Mouse (Mus musculus): ENCODE measurements around the gene Suclg2. TPM values are rescaled to one million over a fixed set of nuclear protein-coding genes. Genes with fewer than 3 reads are reported as not detected.

The Suclg2 gene
- polyA plus RNA-seq, 1 experiment: 90.8 TPM

DNA sequence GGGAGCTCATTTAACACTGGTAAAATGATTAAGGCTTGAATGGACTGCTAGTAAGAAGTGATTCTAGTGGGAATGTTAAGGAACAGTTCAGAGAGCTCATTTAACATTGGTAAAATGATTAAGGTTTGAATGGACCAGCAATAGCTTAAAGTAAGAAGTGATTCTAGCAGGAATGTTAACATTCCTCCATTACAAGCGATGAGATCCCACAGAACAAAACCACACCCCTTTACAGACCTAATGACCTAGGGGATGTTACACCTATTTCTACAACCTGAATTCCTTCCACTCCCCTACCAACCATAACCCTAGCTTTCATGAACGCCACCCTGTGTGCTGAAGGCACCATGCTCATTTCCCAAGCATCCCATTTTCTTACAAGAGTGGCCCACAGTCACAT lies 81.2 kb downstream of the Suclg2 start:
- H3K27me3 ChIP-seq (ENCODE audit: control insufficient read depth, insufficient read depth, low read length, poor library complexity, severe bottlenecking): no peaks in the 10 kb centered on the region
- TF ChIP-seq POLR2A (IDR thresholded peaks at IDR 0.05; ENCODE audit: insufficient read depth, low read length) (no peak), EP300 (IDR thresholded peaks at IDR 0.05; ENCODE audit: insufficient read depth, low read depth, low read length) (no peak), CTCF (IDR thresholded peaks at IDR 0.05; ENCODE audit: low read depth, low read length) (no peak)

DNA sequence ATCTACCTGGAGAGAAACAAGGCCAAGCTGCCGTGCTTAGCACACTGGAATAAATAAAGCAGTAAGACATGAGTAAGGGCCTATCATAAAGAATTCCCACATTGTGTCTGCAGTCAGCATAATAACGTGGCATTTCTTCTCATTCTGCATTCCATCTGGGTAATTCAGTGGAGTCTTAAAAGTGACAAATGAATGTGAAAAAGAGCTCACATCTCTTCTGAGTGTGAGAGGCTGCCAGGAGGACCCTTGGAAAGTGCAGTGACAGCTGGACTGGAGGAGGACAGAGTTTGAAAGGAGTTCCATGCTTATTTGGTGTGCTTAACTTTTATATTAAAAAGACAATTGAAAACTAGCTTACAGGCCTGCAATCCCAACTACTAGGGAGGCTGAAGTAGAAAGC lies 83.2 kb downstream of the Suclg2 start:
- Histone ChIP-seq H3K4me3 (ENCODE audit: low read depth, low read length) (no peak overlapping the region), H3K36me3 (ENCODE audit: control insufficient read depth, insufficient read depth, low read length, poor library complexity, severe bottlenecking) (no peaks in the 10 kb centered on the region), H3K27me3 (ENCODE audit: control insufficient read depth, insufficient read depth, low read length, poor library complexity, severe bottlenecking) (no peaks in the 10 kb centered on the region), H3K27ac (ENCODE audit: insufficient read depth, low read length) (no peak overlapping the region), H3K4me1 (ENCODE audit: control insufficient read depth, insufficient read depth, low read length) (no peaks in the 10 kb centered on the region), H3K9ac (ENCODE audit: low read depth, poor library complexity, severe bottlenecking) (no peak overlapping the region), H3K9me3 (replicated peaks; ENCODE audit: control insufficient read depth, insufficient read depth, low read length, poor library complexity, severe bottlenecking) (no peaks in the 10 kb centered on the region)
- no peak for TF ChIP-seq EP300 (IDR thresholded peaks at IDR 0.05; ENCODE audit: insufficient read depth, low read depth, low read length)
- no peak for TF ChIP-seq CTCF (IDR thresholded peaks at IDR 0.05; ENCODE audit: low read depth, low read length)
- TF ChIP-seq POLR2A (IDR thresholded peaks at IDR 0.05; ENCODE audit: insufficient read depth, low read length): no peak

More for the DNA sequence above, 81.2 kb downstream of the Suclg2 start:
- Histone ChIP-seq H3K4me3 (ENCODE audit: low read depth, low read length) (no peak overlapping the region), H3K36me3 (ENCODE audit: control insufficient read depth, insufficient read depth, low read length, poor library complexity, severe bottlenecking) (no peaks in the 10 kb centered on the region), H3K9ac (ENCODE audit: low read depth, poor library complexity, severe bottlenecking) (no peak overlapping the region), H3K9me3 (replicated peaks; ENCODE audit: control insufficient read depth, insufficient read depth, low read length, poor library complexity, severe bottlenecking) (no peaks in the 10 kb centered on the region), H3K27ac (ENCODE audit: insufficient read depth, low read length) (no peak overlapping the region), H3K4me1 (ENCODE audit: control insufficient read depth, insufficient read depth, low read length) (no peaks in the 10 kb centered on the region)

DNA sequence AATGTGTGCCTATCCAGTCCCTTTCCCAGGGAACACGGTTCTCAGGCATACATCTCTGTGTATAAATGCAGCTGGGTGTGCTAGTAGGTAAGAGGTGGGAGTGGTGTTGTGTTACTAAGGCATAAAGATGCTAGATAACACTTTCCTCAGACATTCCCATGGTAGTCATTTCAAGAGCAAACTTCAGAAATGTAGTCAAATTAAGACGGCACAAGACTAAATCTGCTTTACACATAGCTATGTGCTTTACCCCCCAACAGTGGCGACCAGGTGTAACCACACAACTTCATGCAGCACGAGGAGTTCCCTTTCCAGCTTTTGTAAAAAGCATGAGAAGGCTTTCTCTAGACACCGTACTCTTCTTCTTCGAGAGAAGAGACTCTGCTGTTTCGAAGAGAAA lies 89.5 kb downstream of the Suclg2 start:
- Histone ChIP-seq H3K27me3 (ENCODE audit: control insufficient read depth, insufficient read depth, low read length, poor library complexity, severe bottlenecking) (no peaks in the 10 kb centered on the region), H3K9me3 (replicated peaks; ENCODE audit: control insufficient read depth, insufficient read depth, low read length, poor library complexity, severe bottlenecking) (no peaks in the 10 kb centered on the region), H3K4me1 (ENCODE audit: control insufficient read depth, insufficient read depth, low read length) (no peaks in the 10 kb centered on the region), H3K36me3 (ENCODE audit: control insufficient read depth, insufficient read depth, low read length, poor library complexity, severe bottlenecking) (no peaks in the 10 kb centered on the region), H3K9ac (ENCODE audit: low read depth, poor library complexity, severe bottlenecking) (no peak overlapping the region), H3K27ac (ENCODE audit: insufficient read depth, low read length) (no peak overlapping the region), H3K4me3 (ENCODE audit: low read depth, low read length) (no peak overlapping the region)
- TF ChIP-seq CTCF (IDR thresholded peaks at IDR 0.05; ENCODE audit: low read depth, low read length): no peak
- no peak for TF ChIP-seq EP300 (IDR thresholded peaks at IDR 0.05; ENCODE audit: insufficient read depth, low read depth, low read length)
- no peak for TF ChIP-seq POLR2A (IDR thresholded peaks at IDR 0.05; ENCODE audit: insufficient read depth, low read length)

DNA sequence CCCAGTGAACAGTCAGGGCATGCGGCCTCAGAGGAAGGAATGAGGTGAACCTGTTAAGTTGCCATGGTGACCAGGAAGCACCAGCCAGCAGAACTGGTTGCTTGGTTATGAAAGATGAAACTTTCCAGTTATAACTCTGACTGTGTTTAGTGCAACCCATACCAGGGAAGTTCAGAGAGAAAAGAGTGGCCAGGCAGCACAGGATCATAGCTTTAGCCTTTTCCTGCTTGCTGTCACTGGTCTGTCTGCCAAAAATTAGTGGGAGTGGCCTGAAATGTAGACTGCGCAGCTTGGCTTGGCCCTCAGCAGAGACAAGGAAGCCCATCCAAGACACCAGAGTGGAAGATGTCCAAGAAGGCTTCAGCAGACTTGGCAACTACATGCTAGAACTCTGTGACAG lies 96.8 kb downstream of the Suclg2 start:
- Histone ChIP-seq H3K4me3 (ENCODE audit: low read depth, low read length) (no peak overlapping the region), H3K27me3 (ENCODE audit: control insufficient read depth, insufficient read depth, low read length, poor library complexity, severe bottlenecking) (no peaks in the 10 kb centered on the region), H3K36me3 (ENCODE audit: control insufficient read depth, insufficient read depth, low read length, poor library complexity, severe bottlenecking) (no peaks in the 10 kb centered on the region), H3K9me3 (replicated peaks; ENCODE audit: control insufficient read depth, insufficient read depth, low read length, poor library complexity, severe bottlenecking) (no peaks in the 10 kb centered on the region), H3K27ac (ENCODE audit: insufficient read depth, low read length) (no peak overlapping the region), H3K4me1 (ENCODE audit: control insufficient read depth, insufficient read depth, low read length) (no peaks in the 10 kb centered on the region), H3K9ac (ENCODE audit: low read depth, poor library complexity, severe bottlenecking) (no peak overlapping the region)
- TF ChIP-seq EP300 (IDR thresholded peaks at IDR 0.05; ENCODE audit: insufficient read depth, low read depth, low read length) (no peak), CTCF (IDR thresholded peaks at IDR 0.05; ENCODE audit: low read depth, low read length) (no peak), POLR2A (IDR thresholded peaks at IDR 0.05; ENCODE audit: insufficient read depth, low read length) (no peak)

DNA sequence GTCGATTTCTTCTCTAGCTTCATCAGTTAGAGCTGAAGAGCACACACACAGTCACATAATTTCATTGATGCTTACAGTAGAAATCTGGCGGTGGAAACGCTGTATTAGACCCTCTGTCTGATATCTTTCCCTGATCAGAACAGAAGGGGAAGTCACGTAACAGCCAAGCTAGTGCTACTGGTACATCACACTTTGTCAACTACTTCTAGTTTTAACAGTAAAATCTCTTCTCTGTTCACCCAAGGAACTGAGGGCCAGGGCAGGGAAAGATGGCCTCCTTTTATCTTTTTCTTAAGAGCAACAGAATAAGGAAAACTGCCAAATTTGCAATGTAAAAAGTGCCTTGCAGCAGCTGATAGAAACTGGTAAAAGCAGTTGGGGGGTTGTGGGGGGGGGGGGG lies 97.8 kb downstream of the Suclg2 start:
- no peak overlapping the region for H3K9ac ChIP-seq (ENCODE audit: low read depth, poor library complexity, severe bottlenecking)
- TF ChIP-seq EP300 (IDR thresholded peaks at IDR 0.05; ENCODE audit: insufficient read depth, low read depth, low read length): no peak
- TF ChIP-seq CTCF (IDR thresholded peaks at IDR 0.05; ENCODE audit: low read depth, low read length): no peak
- TF ChIP-seq POLR2A (IDR thresholded peaks at IDR 0.05; ENCODE audit: insufficient read depth, low read length): no peak
- H3K9me3 ChIP-seq (replicated peaks; ENCODE audit: control insufficient read depth, insufficient read depth, low read length, poor library complexity, severe bottlenecking): no peaks in the 10 kb centered on the region
- no peak overlapping the region for H3K4me3 ChIP-seq (ENCODE audit: low read depth, low read length)
- no peaks in the 10 kb centered on the region for H3K4me1 ChIP-seq (ENCODE audit: control insufficient read depth, insufficient read depth, low read length)
- H3K27ac ChIP-seq (ENCODE audit: insufficient read depth, low read length): no peak overlapping the region
- no peaks in the 10 kb centered on the region for H3K36me3 ChIP-seq (ENCODE audit: control insufficient read depth, insufficient read depth, low read length, poor library complexity, severe bottlenecking)
- no peaks in the 10 kb centered on the region for H3K27me3 ChIP-seq (ENCODE audit: control insufficient read depth, insufficient read depth, low read length, poor library complexity, severe bottlenecking)

DNA sequence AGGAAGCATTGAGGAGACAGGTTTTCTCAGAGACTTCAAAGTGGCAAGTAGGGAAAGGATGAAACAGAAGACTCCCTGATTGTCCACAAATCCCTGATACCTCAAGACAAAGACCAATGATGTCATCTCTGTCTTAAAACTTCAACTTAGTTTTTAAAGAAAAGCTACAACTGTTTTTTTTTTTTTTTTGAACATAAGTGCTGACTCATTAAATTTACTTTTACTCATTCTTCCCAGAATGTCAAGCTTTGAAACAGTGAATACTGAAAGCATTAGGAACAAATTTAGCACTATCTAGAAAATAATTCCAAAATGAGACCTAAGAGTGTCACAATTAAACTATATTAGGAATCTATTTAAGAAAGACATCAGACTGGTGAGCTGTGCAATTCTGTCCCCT lies 98.8 kb downstream of the Suclg2 start:
- Histone ChIP-seq H3K9ac (ENCODE audit: low read depth, poor library complexity, severe bottlenecking) (no peak overlapping the region), H3K4me1 (ENCODE audit: control insufficient read depth, insufficient read depth, low read length) (no peaks in the 10 kb centered on the region), H3K27me3 (ENCODE audit: control insufficient read depth, insufficient read depth, low read length, poor library complexity, severe bottlenecking) (no peaks in the 10 kb centered on the region), H3K4me3 (ENCODE audit: low read depth, low read length) (no peak overlapping the region), H3K27ac (ENCODE audit: insufficient read depth, low read length) (no peak overlapping the region), H3K9me3 (replicated peaks; ENCODE audit: control insufficient read depth, insufficient read depth, low read length, poor library complexity, severe bottlenecking) (no peaks in the 10 kb centered on the region), H3K36me3 (ENCODE audit: control insufficient read depth, insufficient read depth, low read length, poor library complexity, severe bottlenecking) (no peaks in the 10 kb centered on the region)
- TF ChIP-seq CTCF (IDR thresholded peaks at IDR 0.05; ENCODE audit: low read depth, low read length) (no peak), POLR2A (IDR thresholded peaks at IDR 0.05; ENCODE audit: insufficient read depth, low read length) (no peak)

Measured in ES-Bruce4 (cell line).